ENCODE assay signal across 38 mouse cellular contexts in genomic region chr15:82547753-82548152, GRCm38 (mm10). TPM values are rescaled to one million over a fixed set of nuclear protein-coding genes. Genes with fewer than 3 reads are reported as not detected.
"Had no signal": no experiment of that assay in that cellular context is flagged by ENCODE, and none has a peak within 500 bp of the region (broad histone marks: within the 10 kb centered on the region; RNA-seq: fewer than 3 reads in every experiment).

No protein-coding gene starts in this region.

RNA-seq across cellular contexts. Expression of gene Cyp2d12, which starts 7.1 kb away (rescaled TPM):
- total RNA-seq: heart, adult 8-10 months; heart, postnatal 10 days; heart, postnatal 14 days; heart, postnatal 25 days; heart, postnatal 36 days; heart, postnatal 4 days; hematopoietic stem cell, adult 5-6 weeks; hindbrain, postnatal 0 days; layer of hippocampus, adult 18-20 months; layer of hippocampus, adult 2 months; layer of hippocampus, adult 8-10 months; layer of hippocampus, postnatal 10 days; layer of hippocampus, postnatal 14 days; layer of hippocampus, postnatal 25 days; layer of hippocampus, postnatal 36 days; left cerebral cortex, adult 18-20 months; left cerebral cortex, adult 2 months had no signal
- polyA plus RNA-seq: heart, embryonic 11.5 days; heart, embryonic 12.5 days; heart, embryonic 13.5 days; heart, embryonic 14.5 days; heart, embryonic 15.5 days; heart, embryonic 16.5 days; heart, postnatal 0 days; hindbrain, embryonic 10.5 days; hindbrain, embryonic 11.5 days; hindbrain, embryonic 12.5 days; hindbrain, embryonic 13.5 days; hindbrain, embryonic 14.5 days; hindbrain, embryonic 15.5 days; hindbrain, embryonic 16.5 days; hindbrain, postnatal 0 days; inflammation-experienced regulatory T-cells, adult 6 months; intestine, embryonic 15.5 days; intestine, embryonic 16.5 days; intestine, postnatal 0 days; kidney, embryonic 14.5 days; kidney, embryonic 15.5 days; kidney, embryonic 16.5 days had no signal
